Mouse (Mus musculus) 3134 (cell line): ENCODE data around the gene Clk2.
"Not testable (repeated sequence)": the region's sequence is repeated elsewhere in the genome, so short reads cannot be mapped to it uniquely, and the experiment has no call there.

ENCODE experiments used
- DNase-seq: peaks from one replicate; pipeline ENCODE4 v3.0.0-alpha.2; 2011; ENCODE audit warnings: low spot score; ENCODE audit not compliant: insufficient read length; ENCODE audit errors: extremely low read depth

The Clk2 gene

GRCm38 (mm10) chr3:89216407-89216806, 51.8 kb downstream of the Clk2 start:
- not testable (repeated sequence) for DNase-seq

DNA sequence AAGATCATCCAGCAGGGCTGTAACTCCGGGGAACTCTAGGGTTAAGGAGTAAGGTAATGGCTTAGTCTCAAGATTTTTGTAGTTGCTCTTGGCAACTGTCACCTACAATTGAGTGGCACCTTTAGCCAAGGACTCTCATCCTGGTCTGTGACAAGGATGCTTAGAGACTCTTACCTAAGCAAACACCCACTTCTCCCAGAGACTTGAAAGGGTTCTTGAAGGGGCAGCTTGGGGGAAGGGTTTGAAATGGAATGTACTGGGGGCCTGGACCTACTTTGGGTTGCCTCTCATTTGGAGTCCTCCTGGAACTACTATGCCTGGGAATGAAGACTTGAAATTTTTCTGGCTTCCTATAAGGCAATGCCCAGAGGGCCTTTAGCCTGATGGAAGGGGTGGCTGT, 53.7 kb downstream of the Clk2 start:
- no peak for DNase-seq

- no peak for DNase-seq
These were observed 55.0 kb downstream of the Clk2 start for GRCm38 (mm10) chr3:89219546-89219945.

- no peak for DNase-seq
These were observed 56.6 kb downstream of the Clk2 start for GRCm38 (mm10) chr3:89221167-89221566.

DNA sequence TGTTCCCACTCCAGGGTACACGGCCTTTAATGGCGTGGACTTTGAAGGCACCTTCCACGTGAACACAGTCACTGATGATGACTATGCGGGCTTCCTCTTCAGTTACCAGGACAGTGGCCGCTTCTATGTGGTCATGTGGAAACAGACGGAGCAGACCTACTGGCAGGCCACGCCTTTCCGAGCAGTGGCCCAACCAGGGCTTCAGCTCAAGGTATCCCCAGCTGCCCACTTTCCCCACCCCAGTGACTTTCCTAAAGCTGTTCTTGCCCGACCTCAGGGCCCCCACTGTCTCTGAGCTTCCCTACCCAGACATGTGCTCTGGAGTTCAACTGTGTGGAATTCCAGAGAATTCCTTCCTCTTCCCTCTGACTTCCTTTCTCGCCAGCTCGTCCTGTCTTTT, 60.2 kb downstream of the Clk2 start:
- DNase-seq, result no peak

- no peak for DNase-seq
These were observed 60.8 kb downstream of the Clk2 start for GRCm38 (mm10) chr3:89225321-89225815.

- DNase-seq, result no peak
These were observed 61.3 kb downstream of the Clk2 start for GRCm38 (mm10) chr3:89225918-89226317.

GRCm38 (mm10) chr3:89226361-89226760, 61.8 kb downstream of the Clk2 start:
- no peak for DNase-seq
